Mouse (Mus musculus) cerebellum, adult 9-10 months (tissue): Measurements from ENCODE around the gene Nfkbie.

ENCODE experiments used
- DNase-seq: peaks from one replicate; pipeline ENCODE4 v3.0.0; 2022

Nfkbie gene

GRCm38 (mm10) chr17:45599446-45600242 is 44.1 kb downstream of the Nfkbie start, which contains the start of gene Slc29a1:
Gene Slc29a1 (minus strand): TSS chr17:45599606.
- peak; percentile 5 for DNase-seq

DNA sequence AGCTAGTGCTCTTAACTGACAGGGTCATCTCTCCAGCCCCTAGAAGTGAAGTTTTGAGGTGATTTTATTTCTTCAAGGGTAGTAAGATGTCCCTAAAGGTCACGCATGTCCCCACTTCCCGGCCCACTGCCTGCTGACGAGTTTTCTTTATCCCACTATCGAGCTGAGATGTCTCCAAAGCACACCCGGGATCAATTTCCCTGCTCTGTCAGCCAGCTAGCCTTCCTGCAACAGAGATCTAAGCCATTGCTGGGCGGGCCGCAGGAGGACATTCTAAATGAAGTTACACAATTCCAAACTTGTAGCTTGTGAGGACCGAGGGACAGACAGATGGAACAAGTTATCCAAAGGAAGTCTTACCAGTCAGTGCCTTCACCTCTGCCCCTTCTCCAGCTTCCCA is 44.8 kb downstream of the Nfkbie start:
- peak; percentile 25 for DNase-seq

GRCm38 (mm10) chr17:45601325-45601724 is 45.8 kb downstream of the Nfkbie start:
- no peak for DNase-seq

DNA sequence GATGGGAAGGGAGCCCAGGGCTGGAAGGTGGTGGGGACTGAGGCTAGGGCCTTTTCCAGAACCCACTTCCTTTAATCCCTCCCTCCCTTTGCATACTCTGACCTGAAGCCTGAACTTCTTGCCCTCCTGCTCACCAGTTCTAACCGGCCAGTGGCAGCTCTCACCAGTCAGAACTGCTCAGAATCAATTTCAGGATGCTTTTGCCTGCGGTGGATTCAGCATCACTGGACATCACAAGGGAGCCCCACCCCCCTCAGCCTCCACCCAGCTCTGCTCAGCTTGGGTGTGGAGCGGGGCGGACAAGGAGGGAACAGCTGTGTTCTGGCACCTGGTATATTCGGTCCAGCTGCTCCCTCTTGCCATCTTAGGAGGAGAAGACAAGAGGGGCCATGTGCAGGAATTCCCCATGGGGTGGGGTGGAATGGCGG is 46.4 kb downstream of the Nfkbie start, which contains the start of gene Mymx:
Mymx (minus strand) TSS at position 226 of the 428 bp plus-strand sequence.
- no peak for DNase-seq

DNA sequence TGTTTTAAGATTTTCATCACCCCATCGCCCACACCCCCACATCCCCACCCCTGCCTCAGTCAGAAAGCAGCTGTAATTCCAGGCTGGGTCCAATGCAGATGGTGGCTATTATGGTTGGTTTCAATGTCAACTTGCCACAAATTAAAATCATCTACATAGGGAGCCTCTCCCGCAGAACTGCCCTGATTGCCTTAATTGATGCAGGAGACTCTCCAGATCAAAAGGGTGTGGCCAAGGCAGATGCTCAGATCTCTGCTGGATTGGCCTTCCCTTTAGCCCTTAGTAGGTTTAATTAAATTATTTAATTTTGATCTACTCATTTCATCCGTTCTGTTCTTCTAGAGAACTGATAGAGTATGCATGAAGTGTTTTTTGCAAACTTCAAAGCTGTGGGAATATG is 47.5 kb downstream of the Nfkbie start:
- DNase-seq, result no peak

DNA sequence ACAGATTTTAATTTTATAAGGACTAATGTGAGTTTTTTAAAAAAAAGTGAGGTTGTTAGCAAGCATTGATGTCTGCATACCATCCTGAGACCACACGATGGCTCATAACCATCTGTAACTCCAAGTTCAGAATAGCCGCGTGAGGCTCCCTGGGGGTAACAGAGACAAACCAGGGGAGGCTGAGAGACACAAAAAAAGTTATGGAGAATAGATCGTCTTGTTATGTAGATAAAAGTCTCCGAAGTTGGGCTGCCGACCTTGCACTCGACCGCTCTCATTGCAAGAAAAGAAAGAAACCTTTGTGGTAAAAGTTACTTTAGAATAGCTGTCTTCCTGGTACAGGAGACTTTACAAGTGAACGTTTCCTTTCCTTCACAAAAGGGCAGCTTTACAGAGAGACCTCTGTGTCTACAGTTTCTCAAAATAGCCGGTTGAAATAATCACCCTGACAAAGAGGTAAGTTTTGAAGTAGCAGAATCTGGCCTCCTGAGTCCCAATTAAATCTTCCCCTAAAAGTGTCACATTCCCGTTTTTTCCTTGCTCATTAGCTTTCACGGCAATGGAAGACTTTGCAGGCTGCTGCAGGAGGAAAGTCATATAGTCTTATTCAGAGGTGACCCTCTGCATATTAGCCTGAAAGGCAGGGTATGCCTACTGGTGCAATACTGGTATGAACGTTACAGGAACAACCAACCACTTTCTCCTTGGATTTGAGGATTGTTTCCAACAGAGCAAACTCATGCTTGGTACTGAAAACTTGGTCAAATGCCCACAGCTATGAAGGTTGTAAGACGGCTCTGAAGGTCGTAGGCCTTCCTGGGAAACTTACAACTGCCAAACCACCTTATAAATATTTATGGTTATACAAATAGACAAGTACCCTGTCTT is 51.7 kb downstream of the Nfkbie start:
- no peak for DNase-seq

GRCm38 (mm10) chr17:45608396-45608795 is 52.9 kb downstream of the Nfkbie start:
- DNase-seq, result no peak

DNA sequence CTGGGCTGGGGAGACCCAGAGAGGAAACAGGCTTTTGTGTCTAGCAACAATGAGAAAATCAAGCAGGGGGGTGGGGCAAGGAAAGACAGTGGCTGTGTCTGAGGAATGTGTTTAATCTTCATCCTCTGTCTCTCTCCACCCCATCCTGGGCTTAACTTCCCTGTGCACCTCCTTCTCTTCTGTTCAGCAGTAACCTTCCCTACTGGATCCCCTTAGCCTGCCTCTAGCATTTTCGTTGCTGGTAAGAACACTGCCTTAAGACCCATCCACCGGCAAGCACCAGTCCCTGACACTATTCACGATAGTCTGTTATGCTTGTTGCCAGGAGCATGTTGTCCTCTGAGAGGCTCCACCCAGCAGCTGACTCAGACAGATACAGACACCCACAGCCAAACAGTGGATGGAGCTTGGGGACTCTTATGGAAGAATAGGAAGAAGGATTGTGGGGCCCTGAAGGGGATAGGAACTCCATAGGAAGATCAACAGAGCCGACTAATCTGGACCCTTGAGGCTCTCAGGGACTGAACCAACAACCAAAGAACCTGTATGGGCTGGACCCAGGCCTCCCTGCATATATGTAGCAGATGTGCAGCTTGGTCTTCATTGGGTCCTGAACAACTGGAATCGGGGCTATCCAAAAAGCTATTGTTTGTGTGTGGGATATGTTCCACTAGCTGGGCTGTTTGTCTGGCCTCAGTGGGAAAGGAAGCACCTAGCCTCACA is 54.8 kb downstream of the Nfkbie start:
- no peak for DNase-seq

- DNase-seq, result no peak
These were observed 56.5 kb downstream of the Nfkbie start for GRCm38 (mm10) chr17:45612008-45612407.
